Mouse (Mus musculus): ENCODE data around the gene Gm20721.
A peak's percentile ranks its signal among the peaks of the same experiment; 100 is the strongest.
"Not testable (repeated sequence)": the region's sequence is repeated elsewhere in the genome, so short reads cannot be mapped to it uniquely, and the experiment has no call there.

The Gm20721 gene

GRCm38 (mm10) chr2:174346612-174346998 is at the start of gene Gm20721:
TSS of gene Gm20721 (minus strand) at chr2:174346712.
- DNase-seq (ENCODE audit: low spot score), result no peak

DNA sequence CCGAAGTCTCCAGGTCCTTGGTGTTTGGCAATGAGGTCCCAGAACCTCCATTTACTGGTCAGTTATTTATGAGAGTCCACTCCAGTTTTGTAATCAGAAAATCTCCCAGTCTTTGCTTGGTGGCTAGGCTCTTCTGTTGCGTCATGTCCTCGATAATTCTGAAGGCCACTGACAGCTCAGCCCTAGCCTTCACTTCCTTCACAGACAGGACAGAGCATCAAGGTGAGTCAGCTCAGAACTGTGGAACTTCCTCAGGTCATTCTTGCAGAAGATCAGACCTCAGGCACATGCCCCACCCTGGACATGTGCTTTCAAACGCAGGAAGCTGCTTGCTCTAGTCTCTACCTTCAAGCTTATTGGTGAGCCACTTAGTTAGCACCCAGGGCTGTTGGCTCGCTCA is 46.9 kb upstream of the Gm20721 start:
- DNase-seq (ENCODE audit: low spot score), result no peak

- no peak for DNase-seq (ENCODE audit: low spot score)
Observed at GRCm38 (mm10) chr2:174392554-174392953, 46.0 kb upstream of the Gm20721 start.

- no peak for DNase-seq (ENCODE audit: low spot score)
Observed at GRCm38 (mm10) chr2:174391936-174392335, 45.4 kb upstream of the Gm20721 start.

DNA sequence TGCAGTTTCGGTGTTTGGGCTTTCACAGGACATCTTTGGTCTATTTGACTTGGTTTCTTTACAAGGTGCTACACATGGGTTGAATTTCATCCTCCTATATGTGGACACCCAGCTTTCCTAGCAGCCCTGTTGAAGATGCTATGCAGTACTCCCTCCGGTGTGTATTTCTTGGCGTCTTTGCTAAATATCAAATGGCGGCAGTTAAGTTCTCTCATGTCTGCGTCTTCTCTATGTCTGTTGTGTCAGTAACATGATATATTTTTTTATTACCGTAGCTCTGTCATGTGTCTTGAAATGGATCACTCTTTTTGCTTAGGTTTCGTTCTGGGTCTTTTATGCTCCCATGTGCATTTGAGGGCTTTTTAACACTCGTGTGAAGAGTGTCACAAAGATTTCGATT is 34.5 kb upstream of the Gm20721 start:
- no peak for DNase-seq (ENCODE audit: low spot score)

- no peak for DNase-seq (ENCODE audit: low spot score)
Observed at GRCm38 (mm10) chr2:174366571-174366970, 20.1 kb upstream of the Gm20721 start.

- no peak for DNase-seq (ENCODE audit: low spot score)
Observed at GRCm38 (mm10) chr2:174359656-174360055, 13.1 kb upstream of the Gm20721 start.

GRCm38 (mm10) chr2:174358516-174358915 is 12.0 kb upstream of the Gm20721 start:
- DNase-seq (ENCODE audit: low spot score), result no peak

- DNase-seq (ENCODE audit: low spot score), result not testable (repeated sequence)
Observed at GRCm38 (mm10) chr2:174346999-174347668, 622 bp upstream of the Gm20721 start.

DNA sequence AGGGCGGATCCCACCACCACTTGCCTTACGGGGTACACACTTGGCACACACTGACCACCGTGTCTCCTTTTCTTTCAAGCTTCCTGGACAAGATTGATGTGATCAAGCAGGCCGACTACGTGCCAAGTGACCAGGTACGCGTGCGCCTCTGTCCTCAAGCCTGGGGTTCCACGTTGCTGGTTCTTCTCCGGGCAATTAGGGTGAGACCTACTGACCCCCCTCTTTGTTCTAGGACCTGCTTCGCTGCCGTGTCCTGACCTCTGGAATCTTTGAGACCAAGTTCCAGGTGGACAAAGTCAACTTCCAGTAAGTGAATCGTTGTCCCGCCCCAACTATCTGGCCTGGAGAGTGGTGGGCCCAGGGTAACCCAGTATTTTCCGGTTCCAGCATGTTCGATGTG is 1.5 kb downstream of the Gm20721 start:
- DNase-seq (ENCODE audit: low spot score), result no peak

- peak; percentile 23 for DNase-seq (ENCODE audit: low spot score)
Observed at GRCm38 (mm10) chr2:174344003-174344655, 2.4 kb downstream of the Gm20721 start.

DNA sequence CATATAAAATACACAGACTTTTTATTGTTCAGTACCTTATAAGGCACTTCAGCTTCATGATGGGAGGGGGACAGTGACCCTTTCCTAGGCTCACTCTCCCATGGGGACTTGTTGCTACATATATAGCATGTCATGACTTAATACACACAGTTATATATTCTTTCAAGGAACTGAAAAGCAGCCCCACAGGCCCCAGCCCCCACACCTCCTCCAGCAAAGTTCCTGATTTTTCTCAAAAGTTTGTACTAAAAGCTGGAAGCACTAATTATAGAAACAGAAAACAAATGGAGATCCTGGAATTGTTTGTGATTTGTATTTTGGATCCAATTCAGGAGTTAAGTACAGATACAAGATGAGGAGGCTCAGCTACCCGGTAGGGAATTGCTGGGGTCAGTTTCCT is 2.9 kb downstream of the Gm20721 start:
- no peak for DNase-seq (ENCODE audit: low spot score)

- no peak for DNase-seq (ENCODE audit: low spot score)
Observed at GRCm38 (mm10) chr2:174342793-174343400, 3.6 kb downstream of the Gm20721 start.

- DNase-seq (ENCODE audit: low spot score), result no peak
Observed at GRCm38 (mm10) chr2:174340893-174341580, 5.5 kb downstream of the Gm20721 start.

- no peak for DNase-seq (ENCODE audit: low spot score)
Observed at GRCm38 (mm10) chr2:174340229-174340892, 6.2 kb downstream of the Gm20721 start.

DNA sequence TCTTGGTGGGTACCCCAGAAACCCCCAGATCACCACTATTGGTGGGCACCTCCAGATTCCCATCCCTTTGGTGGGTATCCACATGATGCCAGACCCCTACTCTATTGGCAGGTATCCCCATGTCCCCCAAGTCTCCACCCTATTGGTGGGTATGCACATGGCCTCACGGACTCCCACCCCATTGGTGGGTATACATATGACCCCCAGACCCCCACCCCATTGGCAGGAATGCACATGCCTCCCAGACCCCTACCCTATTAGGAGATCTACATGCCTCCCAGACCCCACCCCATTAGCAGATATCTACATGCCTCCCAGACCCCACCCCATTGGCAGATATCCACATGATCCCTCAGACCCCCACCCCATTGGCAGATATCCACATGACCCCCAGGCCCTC is 6.8 kb downstream of the Gm20721 start:
- no peak for DNase-seq (ENCODE audit: low spot score)

- DNase-seq (ENCODE audit: low spot score), result no peak
Observed at GRCm38 (mm10) chr2:174337275-174337674, 9.2 kb downstream of the Gm20721 start.

DNA sequence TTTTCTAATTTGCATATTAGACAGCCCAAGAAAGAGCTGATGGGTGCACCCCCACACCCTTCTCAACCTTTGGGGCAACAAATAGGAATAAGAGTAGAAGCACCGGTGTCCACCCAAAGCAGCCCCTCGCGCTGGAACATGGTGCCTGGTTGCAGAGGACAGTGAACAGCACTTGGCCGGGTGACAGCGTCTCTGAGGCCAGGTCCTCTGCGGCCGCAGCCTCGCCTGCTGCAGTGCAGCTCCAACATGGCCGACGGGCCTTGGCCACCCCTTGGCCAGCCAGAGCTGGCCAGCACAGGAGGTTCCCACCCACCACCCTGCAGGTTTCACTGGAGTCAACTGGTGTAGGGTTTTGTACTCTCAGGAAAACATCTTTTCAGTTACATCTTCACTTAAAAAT is 12.1 kb downstream of the Gm20721 start:
- DNase-seq (ENCODE audit: low spot score), result no peak

DNA sequence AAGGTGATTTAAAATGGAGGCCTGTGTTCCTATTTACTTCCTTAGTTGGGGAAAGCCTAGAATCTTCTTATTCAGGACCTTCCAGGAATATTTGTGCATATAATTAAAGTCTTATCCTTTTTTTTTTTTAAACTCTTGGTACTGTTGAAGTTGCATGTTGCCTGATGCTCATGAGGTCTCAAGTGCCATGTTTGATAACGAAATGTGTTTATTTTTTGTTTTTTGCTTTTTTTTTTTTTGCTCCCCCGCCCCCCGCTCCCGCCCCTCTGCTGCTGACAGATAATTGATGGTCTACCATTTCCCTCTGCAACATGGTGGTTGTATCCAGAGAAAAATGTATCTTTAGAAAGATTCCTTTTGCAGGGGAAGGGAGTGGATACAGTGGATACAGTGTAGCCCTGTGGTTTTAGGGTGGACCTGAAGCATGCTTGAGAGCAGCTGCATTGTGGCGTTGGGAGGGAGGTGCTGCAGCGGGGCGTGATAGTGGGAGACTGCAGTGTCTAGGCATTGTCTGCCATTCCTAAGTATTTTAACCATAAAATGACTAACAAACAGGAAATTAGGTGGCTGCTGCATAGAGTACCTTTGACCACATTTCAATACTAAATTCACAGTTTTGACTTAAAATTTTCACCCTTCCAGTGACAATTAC is 13.1 kb downstream of the Gm20721 start:
- no peak for DNase-seq (ENCODE audit: low spot score)

DNA sequence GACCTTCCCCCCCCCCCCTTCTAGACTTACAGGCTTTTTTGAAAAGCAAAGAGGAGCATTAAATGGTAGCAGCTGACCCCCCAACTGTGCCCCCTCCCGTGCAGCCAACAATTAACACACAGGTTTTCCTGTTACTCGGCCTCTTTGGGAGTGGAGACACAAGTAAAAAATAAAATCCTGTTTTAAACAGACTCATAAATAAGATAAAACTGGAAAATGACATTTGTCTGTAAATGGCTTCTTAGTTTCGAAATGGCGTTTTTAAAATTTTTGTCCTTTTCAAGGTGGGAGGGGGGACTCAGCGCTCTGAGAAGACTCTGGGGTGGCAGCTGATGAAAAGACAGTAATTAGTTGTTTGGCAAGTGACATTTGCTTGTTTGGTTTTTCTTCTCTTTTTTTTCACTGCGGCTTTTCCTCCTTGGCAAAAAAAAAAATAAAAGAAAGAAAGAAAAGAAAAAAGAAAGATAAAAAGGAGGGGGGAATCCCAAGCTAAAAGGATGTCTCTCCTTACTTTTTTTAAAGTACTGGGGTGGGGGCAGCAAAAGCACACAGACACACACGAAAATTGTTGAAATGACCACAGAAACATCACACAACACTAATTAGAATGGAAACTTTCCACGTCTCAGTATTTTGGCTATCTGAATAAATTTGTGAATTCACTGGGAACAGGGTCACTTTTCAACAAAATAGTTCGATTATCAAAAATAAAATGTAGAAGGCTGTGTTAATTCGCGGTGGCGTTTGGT is 15.1 kb downstream of the Gm20721 start:
- peak; percentile 45 for DNase-seq (ENCODE audit: low spot score)

- DNase-seq (ENCODE audit: low spot score), result peak; percentile 37
Observed at GRCm38 (mm10) chr2:174330616-174331191, 15.8 kb downstream of the Gm20721 start.
